Mouse (Mus musculus) forelimb bud, embryonic 11.5 days (tissue): ENCODE measurements at regions not wholly inside any gene's neighbourhood (a gene's known extent, or its start where the extent isn't known, plus 50 kb on each side); places are given as distances from the start of the nearest gene placed in this dataset.

ENCODE experiments used
- DNase-seq: peaks from one replicate; pipeline ENCODE4 v3.0.0-alpha.2; 2012; ENCODE audit warnings: low read depth, low spot score

DNA sequence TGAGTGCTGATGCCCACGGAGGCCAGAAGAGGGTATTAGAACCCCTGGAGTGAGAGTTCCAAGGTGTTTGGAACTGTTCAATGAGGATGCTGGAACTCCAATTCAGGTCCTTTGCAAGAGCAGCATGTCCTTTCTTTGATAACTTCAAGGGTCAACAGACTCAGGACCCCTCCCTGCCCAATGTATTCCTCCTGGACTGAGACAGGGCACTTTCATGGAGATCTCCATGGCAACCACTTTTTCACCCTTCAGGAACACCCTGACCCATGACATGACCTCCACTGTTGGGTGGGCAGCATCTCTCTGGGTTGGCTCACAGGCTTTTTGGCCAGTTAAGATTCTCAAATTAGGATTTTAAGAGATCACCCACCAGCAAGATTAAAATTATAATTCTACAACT, 117.4 kb upstream of the Sulf2 start:
- DNase-seq, result no peak

- no peak for DNase-seq
These were observed 116.7 kb upstream of the Sulf2 start for GRCm38 (mm10) chr2:166272190-166272543.

DNA sequence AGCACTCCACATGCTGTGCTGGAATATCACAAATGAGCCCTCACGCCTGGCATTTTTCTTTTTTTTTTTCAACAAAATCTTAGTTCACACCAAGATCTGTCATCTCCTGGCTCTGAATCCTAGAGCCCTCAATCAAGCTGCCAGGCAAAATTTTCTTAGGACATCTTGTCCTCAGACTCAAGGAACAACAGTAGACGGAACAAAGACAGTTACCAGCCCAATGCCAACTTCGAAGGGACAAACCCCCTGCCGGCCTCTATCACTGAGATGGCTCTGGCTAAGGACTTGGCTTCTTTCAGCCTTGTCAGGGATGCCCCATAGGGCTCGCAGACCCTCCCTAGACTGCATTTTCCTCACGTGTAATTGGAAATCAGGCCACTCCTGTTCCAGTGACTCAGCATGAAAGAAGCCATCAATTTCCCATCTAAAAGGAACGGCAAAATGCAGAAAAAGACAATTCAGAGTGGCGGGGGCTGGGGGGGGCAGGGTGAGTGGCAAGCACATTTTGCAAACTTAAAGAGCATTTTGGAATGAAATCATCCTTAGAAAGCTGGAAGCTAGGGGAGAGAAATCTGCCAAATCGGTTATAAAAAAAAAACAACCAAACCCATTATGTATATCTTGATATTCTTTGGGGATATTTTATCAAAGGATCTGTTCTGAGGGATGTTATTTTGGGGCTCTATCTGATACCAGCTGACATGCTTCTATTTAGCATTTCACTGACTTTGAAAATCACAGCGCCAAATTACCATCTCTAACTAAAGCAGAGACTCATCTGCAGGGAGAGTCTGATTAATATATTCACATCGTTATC, 116.1 kb upstream of the Sulf2 start:
- DNase-seq, result no peak

- no peak for DNase-seq
These were observed 114.5 kb upstream of the Sulf2 start for GRCm38 (mm10) chr2:166270007-166270406.

DNA sequence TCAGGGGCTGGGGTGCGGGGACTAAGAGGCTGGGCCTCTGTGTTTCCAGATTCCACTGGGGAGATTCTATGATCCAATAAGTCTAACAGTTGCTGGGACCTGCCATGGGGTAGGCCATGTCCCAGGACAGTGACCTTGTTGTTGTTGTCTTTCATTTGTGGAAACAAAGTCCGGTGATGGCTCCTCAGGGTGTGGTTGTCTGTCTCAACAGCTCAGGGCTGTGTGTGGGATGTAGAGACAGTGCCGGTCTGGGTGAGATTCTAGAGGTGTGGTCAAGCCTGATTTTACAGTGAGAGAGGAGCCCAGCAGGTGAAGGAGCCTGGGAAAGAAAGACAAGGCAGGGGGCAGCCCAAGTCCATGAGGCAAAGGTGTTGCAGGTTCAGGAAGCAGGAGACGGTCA, 111.5 kb upstream of the Sulf2 start:
- DNase-seq, result no peak

DNA sequence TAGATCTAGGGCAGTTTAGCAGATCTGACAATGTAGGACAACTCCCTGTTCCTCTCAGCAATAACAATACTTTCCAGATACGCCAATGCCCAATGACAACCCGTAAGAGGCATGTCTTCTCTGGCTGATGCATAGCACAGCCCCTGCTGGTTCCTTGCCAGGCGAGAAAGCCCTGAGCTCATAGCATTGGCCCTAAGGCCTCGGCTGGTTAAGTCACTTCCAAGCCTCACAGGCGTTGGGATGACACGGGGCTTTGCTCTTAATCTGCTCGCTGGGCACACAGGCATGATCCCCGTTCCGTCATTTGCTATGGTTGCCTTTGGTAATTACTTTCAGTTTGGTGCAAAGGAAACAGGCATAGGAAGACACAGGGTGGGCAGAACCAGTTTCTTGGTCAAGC, 111.0 kb upstream of the Sulf2 start:
- DNase-seq, result peak; percentile 43

GRCm38 (mm10) chr2:166264756-166265155, 109.3 kb upstream of the Sulf2 start:
- DNase-seq, result no peak

DNA sequence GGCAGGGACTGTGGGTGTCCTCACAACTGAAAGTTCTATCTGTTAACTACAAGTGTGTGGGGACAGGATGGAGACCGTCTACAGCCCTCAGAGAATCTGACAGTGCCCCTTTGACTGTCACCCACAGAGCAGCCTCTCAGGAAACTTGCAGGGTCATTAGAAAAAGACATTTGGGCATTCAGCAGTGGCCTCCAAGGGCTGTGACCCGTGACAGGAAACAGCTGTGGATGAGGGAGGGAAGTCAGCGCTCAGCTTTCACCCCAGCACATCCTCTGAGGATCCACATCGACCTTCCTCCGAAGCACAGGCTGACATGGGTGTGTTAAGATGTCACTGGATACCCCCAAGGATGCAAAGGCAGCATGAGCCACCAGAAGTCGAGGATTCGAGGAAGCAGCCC, 106.3 kb upstream of the Sulf2 start:
- no peak for DNase-seq

DNA sequence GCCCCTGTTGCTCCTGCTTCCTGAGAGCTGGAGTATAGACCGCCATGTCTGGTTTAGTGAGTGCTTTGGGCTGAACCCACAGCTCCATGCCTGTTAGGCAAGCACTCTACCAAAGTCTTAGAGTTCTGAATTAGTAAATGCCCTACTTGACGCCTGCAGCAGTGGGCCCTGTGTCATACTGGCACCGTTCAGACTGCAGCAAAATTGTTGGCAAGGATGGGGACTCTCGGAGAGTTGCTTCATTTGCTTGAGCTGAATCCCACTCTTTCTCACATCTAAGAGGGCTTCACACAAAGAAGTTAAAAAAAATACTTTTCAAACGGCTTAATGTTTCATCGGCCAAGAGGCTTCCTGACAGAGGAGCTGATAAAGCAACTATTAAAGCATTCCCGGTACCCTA, 105.6 kb upstream of the Sulf2 start:
- no peak for DNase-seq

- no peak for DNase-seq
These were observed 103.3 kb upstream of the Sulf2 start for GRCm38 (mm10) chr2:166258771-166259180.

- no peak for DNase-seq
These were observed 102.2 kb upstream of the Sulf2 start for GRCm38 (mm10) chr2:166257666-166258065.

- no peak for DNase-seq
These were observed 100.7 kb upstream of the Sulf2 start for GRCm38 (mm10) chr2:166256193-166256592.

DNA sequence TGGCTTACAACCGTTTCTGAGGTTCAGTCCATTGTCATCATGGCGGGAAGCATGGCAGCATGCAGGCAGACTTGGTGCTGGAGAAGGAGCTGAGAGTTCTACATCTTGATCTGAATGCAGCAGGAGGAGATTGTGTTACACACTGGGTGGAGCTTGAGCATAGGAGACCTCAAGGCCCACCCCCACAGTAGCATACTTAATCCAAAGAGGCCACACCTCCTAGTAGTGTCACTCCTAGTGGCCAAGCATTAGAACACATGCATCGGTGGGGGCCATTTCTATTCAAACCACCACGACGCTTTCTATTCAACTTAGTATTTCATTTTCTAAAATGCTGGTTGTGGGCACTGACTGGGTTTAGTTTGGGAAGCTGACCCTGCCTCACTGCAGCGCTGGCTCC, 99.1 kb upstream of the Sulf2 start:
- no peak for DNase-seq

DNA sequence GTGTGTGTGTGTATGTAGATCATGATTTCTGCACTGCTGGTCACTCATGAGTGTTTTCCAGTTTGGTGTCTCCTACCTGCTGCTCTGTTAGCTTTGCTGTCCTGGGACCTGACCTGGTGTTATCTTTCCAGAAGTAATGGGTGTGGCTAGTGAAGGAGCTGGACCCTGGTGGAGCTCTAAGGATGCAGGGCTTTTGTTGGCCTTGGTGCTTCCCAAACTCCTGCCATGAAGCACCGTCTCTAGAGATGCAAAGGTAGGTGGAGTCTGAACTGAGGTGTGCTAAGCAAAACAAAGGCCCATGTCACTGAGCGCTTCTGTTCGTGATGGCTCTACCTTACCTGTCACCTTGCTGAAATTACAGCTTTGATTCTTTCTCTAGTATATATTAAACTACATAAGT, 96.6 kb upstream of the Sulf2 start:
- no peak for DNase-seq

- no peak for DNase-seq
These were observed 96.0 kb upstream of the Sulf2 start for GRCm38 (mm10) chr2:166251421-166251820.

DNA sequence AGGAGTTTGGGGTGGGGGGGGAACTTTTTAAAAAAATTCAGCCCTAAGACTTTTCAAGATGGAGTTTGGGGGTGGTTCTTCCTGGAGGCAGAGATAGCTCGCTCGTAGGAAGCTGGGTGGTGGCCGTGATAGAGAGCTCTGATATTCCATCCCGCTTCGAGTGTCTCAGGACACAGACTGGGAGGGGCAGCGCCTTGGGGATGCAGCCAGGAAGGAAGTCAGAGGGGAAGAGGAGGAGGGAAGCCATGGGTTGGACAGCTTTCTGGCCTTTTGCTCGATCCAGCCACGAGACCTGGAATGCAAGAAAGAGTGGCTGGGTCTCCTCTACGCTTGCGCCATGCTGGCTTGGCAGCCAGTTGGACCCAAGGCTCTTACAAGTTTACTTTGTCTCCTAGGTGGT, 95.1 kb upstream of the Sulf2 start:
- no peak for DNase-seq

DNA sequence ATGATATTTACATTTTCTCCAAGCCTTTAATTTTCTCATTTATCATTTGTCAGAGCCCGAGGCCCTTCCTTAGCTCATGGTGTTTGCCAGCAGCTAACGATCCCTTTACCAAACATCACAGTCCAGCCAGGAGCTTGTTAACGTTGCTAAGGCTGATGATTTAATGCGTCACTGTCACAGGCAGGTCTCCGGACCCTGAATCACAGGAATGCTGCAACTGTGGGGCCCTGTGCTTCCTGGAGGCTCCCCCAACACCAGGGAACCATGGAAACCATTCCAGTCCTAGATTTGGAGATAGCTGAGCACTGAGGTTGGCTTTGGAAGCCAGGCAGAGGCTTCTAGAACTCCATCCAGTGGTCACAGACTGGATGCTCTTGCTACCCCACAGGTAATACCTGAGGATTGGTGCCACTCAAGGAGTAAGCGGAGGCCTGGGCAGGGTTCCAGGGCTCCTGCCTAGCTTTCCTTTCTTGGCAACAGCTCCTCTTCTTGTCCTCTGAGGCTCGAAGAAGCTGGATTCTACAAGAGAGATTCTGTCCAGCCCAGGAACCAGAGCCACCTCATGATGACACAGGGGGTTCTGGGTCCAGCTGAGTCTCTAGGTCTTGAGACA, 94.0 kb upstream of the Sulf2 start:
- DNase-seq, result peak; percentile 48

- DNase-seq, result no peak
These were observed 91.1 kb upstream of the Sulf2 start for GRCm38 (mm10) chr2:166246401-166247189.

GRCm38 (mm10) chr2:166245219-166245618, 89.8 kb upstream of the Sulf2 start:
- no peak for DNase-seq

GRCm38 (mm10) chr2:166242786-166243521, 87.5 kb upstream of the Sulf2 start:
- no peak for DNase-seq

DNA sequence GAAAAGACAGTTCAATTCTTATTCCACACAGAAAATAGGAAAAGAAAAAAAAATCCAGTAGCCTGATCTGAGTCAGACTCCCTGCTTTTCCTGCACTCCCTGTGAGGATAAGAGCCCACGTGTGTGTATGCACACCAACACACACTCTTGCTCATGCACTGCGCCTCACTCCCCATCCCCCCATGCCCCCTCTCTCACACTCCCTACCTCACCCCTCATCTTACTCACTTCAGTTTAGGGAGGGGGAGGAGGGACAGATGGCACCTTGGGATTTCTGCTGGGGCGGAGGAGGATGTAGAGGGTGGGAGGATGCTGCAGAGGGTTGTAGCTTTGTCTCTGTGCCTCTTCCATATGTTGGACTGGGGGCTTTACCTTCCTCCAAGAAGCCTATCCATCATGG, 85.8 kb upstream of the Sulf2 start:
- DNase-seq, result no peak

GRCm38 (mm10) chr2:166240056-166240455, 84.6 kb upstream of the Sulf2 start:
- DNase-seq, result no peak
